Mouse (Mus musculus) bone marrow, adult 2 months (tissue): Measurements from ENCODE around the gene Rmnd5a. TPM values are rescaled to one million over a fixed set of nuclear protein-coding genes. Genes with fewer than 3 reads are reported as not detected.

Experiments used
- H3K27ac ChIP-seq: fragments of 200-500 bp; 2 replicates; pipeline ENCODE4 v1.5.1; 2012; ENCODE audit warnings: low read depth, mild to moderate bottlenecking, control low read depth, inconsistent platforms, low read length; ENCODE audit not compliant: control insufficient read depth, poor library complexity, insufficient read depth
- H3K4me1 ChIP-seq: fragments of 200-500 bp; 2 replicates; pipeline ENCODE4 v1.6.1; 2011; ENCODE audit warnings: low read length; ENCODE audit not compliant: control insufficient read depth, insufficient read depth
- H3K4me3 ChIP-seq: fragments of 200-500 bp; replicated peaks from 2 replicates; pipeline ENCODE3; 2011; ENCODE audit warnings: mild to moderate bottlenecking, low read depth, low read length, control low read depth; ENCODE audit not compliant: control insufficient read depth
- CTCF ChIP-seq: fragments of 200-500 bp; IDR thresholded peaks from 2 replicates; pipeline ENCODE4 v1.5.1; 2011; ENCODE audit warnings: low read length, control low read depth; ENCODE audit not compliant: control insufficient read depth, insufficient read depth
- POLR2A ChIP-seq: fragments of 200-500 bp; IDR thresholded peaks from 2 replicates; pipeline ENCODE4 v1.6.1; 2011; ENCODE audit warnings: low read depth, mild to moderate bottlenecking, control low read depth, low read length, borderline replicate concordance; ENCODE audit not compliant: control insufficient read depth
- WGBS: fragments of 180-500 bp; shearing (Covaris S2); methylation state at CpG from one replicate; pipeline ENCODE4 v1.1.7; 2018; 5-methylcytosine and 5-hydroxymethylcytosine counted together
- polyA plus RNA-seq: library from polyadenylated mRNA; stranded (reverse); fragments of >200 nt; gene quantifications from 2 replicates; pipeline ENCODE4 v1.2.4, GENCODE M21; 2011; ENCODE audit warnings: low replicate concordance; ENCODE audit not compliant: missing spikeins, insufficient read depth, insufficient read length

Gene Rmnd5a
- polyA plus RNA-seq, 1 experiment = 21.4 TPM

- H3K4me3 ChIP-seq = no peak overlapping the region
- H3K27ac ChIP-seq = no peak overlapping the region
- 81% methylated on average over 5 of the region's 5 CpGs for WGBS
- H3K4me1 ChIP-seq = peaks cover 1% of the 10 kb centered on the region; the same call in 1 of the 2 replicates
- TF ChIP-seq POLR2A (no peak), CTCF (no peak)
Observed at GRCm38 (mm10) chr6:71371085-71371605, 69.3 kb downstream of the Rmnd5a start.

GRCm38 (mm10) chr6:71369416-71369815, 71.0 kb downstream of the Rmnd5a start:
- WGBS = 86% methylated on average over 6 of the region's 6 CpGs
- TF ChIP-seq POLR2A (no peak), CTCF (no peak)
- H3K27ac ChIP-seq = no peak overlapping the region

GRCm38 (mm10) chr6:71363995-71364394, 76.4 kb downstream of the Rmnd5a start:
- no peaks in the 10 kb centered on the region for H3K4me1 ChIP-seq
- H3K4me3 ChIP-seq = no peak overlapping the region
- TF ChIP-seq POLR2A (no peak), CTCF (no peak)
- no peak overlapping the region for H3K27ac ChIP-seq
- WGBS = 71% methylated on average over 2 of the region's 2 CpGs

More at GRCm38 (mm10) chr6:71369416-71369815, 71.0 kb downstream of the Rmnd5a start:
- H3K4me3 ChIP-seq = no peak overlapping the region
- peaks cover 1% of the 10 kb centered on the region; the same call in 1 of the 2 replicates for H3K4me1 ChIP-seq

GRCm38 (mm10) chr6:71361156-71361670, 79.2 kb downstream of the Rmnd5a start:
- no peak for TF ChIP-seq CTCF
- TF ChIP-seq POLR2A = no peak
- WGBS = 79% methylated on average over 10 of the region's 10 CpGs
- no peak overlapping the region for H3K4me3 ChIP-seq
- no peaks in the 10 kb centered on the region for H3K4me1 ChIP-seq
- no peak overlapping the region for H3K27ac ChIP-seq

- Histone ChIP-seq H3K4me3 (no peak overlapping the region), H3K4me1 (no peaks in the 10 kb centered on the region), H3K27ac (no peak overlapping the region)
- no peak for TF ChIP-seq CTCF
- TF ChIP-seq POLR2A = no peak
- 57% methylated on average over 5 of the region's 5 CpGs for WGBS
Observed at GRCm38 (mm10) chr6:71360751-71361150, 79.7 kb downstream of the Rmnd5a start.

GRCm38 (mm10) chr6:71360221-71360620, 80.2 kb downstream of the Rmnd5a start:
- WGBS = 76% methylated on average over 4 of the region's 4 CpGs
- TF ChIP-seq POLR2A (no peak), CTCF (no peak)
- Histone ChIP-seq H3K27ac (no peak overlapping the region), H3K4me1 (no peaks in the 10 kb centered on the region), H3K4me3 (no peak overlapping the region)

- no peaks in the 10 kb centered on the region for H3K4me1 ChIP-seq
- 76% methylated on average over 7 of the region's 7 CpGs for WGBS
- no peak overlapping the region for H3K4me3 ChIP-seq
- H3K27ac ChIP-seq = no peak overlapping the region
- TF ChIP-seq POLR2A (no peak), CTCF (no peak)
Observed at GRCm38 (mm10) chr6:71357493-71357892, 82.9 kb downstream of the Rmnd5a start.

GRCm38 (mm10) chr6:71353722-71354121, 86.7 kb downstream of the Rmnd5a start:
- Histone ChIP-seq H3K27ac (no peak overlapping the region), H3K4me3 (no peak overlapping the region), H3K4me1 (no peaks in the 10 kb centered on the region)
- TF ChIP-seq CTCF (no peak), POLR2A (no peak)
- 80% methylated on average over 2 of the region's 2 CpGs for WGBS

GRCm38 (mm10) chr6:71352866-71353427, 87.5 kb downstream of the Rmnd5a start:
- Histone ChIP-seq H3K27ac (no peak overlapping the region), H3K4me3 (no peak overlapping the region), H3K4me1 (no peaks in the 10 kb centered on the region)
- 67% methylated on average over 10 of the region's 10 CpGs for WGBS
- no peak for TF ChIP-seq CTCF
- no peak for TF ChIP-seq POLR2A
